Mouse (Mus musculus) left cerebral cortex, adult 8-10 months (tissue): ENCODE data around the gene Ccdc120. TPM values are rescaled to one million over a fixed set of nuclear protein-coding genes. Genes with fewer than 3 reads are reported as not detected.
A peak's percentile ranks its signal among the peaks of the same experiment; 100 is the strongest.
"Not testable (repeated sequence)": the region's sequence is repeated elsewhere in the genome, so short reads cannot be mapped to it uniquely, and the experiment has no call there.

Source experiments
- DNase-seq, 2 experiments: peaks; one replicate each; pipeline ENCODE4 v3.0.0; 2022; ENCODE audit warnings: low spot score in 2 of 2
- total RNA-seq, 4 experiments: library from RNA; stranded (reverse); gene quantifications; 2 replicates each; pipeline ENCODE4 v1.2.4; 2022

Gene Ccdc120
- total RNA-seq, 4 experiments from 2014 or later: 15.7 to 26.0 (median 17.6) TPM

DNA sequence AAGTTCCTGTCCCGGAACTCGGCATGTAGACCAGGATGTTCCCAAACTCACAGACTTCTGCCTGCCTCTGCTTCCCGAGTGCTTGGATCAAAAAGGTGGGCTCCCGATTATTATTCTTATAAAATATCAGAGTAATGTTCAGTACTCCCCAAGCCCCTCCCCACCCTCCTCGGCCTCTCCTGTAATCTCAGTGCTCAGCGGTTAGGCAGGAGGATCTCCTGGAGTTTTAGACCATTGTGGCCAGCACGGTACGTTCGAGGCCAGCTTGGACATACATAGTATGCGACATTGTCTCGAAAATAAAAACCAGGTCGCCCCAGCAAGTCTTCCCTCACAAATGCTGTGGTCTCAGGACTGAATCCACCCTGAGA, 37.0 kb downstream of the Ccdc120 start:
- not testable (repeated sequence) for DNase-seq

DNA sequence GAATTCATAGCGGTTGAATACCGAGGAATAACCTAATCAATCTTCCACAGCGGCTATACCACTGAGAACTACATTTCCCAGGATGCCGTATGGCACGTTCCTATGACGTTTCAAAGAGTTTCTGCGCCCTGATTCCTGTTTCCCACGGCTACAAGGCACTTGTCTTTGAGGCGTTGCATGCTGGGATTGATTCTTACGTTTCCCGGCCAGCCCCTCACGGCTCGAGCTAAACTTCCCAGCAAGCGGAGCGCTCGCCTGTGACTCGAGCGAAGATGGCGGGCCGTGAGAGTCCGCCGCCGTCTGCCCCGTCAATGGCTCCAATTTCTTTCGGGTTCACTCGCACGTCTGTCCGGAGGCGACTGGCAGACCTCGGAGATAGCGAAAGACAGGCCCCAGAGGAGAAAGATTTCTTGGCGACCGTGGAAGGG, 53.7 kb downstream of the Ccdc120 start, which contains the start of gene Gpkow:
Gene Gpkow, plus strand, starts transcription at position 178 of the 428 bp plus-strand sequence.
- peak; percentile 49 to 86 for DNase-seq

GRCm38 (mm10) chrX:7696520-7696919, 54.2 kb downstream of the Ccdc120 start:
- no peak for DNase-seq

GRCm38 (mm10) chrX:7692862-7693261, 57.8 kb downstream of the Ccdc120 start:
- DNase-seq: no peak

GRCm38 (mm10) chrX:7690486-7690885, 60.2 kb downstream of the Ccdc120 start:
- DNase-seq: no peak

GRCm38 (mm10) chrX:7688321-7688720, 62.4 kb downstream of the Ccdc120 start:
- DNase-seq: no peak

Other genes starting within 250 kb of the Ccdc120 start
- gene Foxp3, start 177.3 kb downstream of the Ccdc120 start, total RNA-seq: under 1 TPM in 1 of 4 experiments, not detected in 3; 0.18 TPM
- gene Ppp1r3f, start 176.6 kb downstream of the Ccdc120 start, total RNA-seq: 10 to 100 TPM; 21.4 to 30.0 (median 22.8) TPM
- 10 to 100 TPM; 25.5 to 31.1 (median 29.7) TPM for gene Ccdc22, start 145.4 kb downstream of the Ccdc120 start, total RNA-seq
- gene Cacna1f, start 143.8 kb downstream of the Ccdc120 start, total RNA-seq: under 1 TPM in 3 of 4 experiments, not detected in 1; 0.07 to 0.14 (median 0.11) TPM
- gene Syp, start 112.4 kb downstream of the Ccdc120 start, total RNA-seq: 1,000 to 10,000 TPM; 1,778 to 2,065 (median 1,954) TPM
- 1 to 10 TPM; 1.7 to 2.9 (median 2.6) TPM for gene Prickle3, start 93.6 kb downstream of the Ccdc120 start, total RNA-seq
- gene Plp2, start 79.5 kb downstream of the Ccdc120 start, total RNA-seq: 10 to 100 TPM in 2 of 4 experiments, 1 to 10 TPM in 2; 6.3 to 11.0 (median 10.2) TPM
- gene Magix, start 69.7 kb downstream of the Ccdc120 start, total RNA-seq: under 1 TPM in 3 of 4 experiments, not detected in 1; 0.26 to 0.46 (median 0.26) TPM
- gene Gpkow, start 53.8 kb downstream of the Ccdc120 start, total RNA-seq: 10 to 100 TPM; 32.9 to 36.4 (median 33.5) TPM
- gene Wdr45, start 36.6 kb downstream of the Ccdc120 start, total RNA-seq: 10 to 100 TPM; 59.1 to 71.0 (median 67.8) TPM
- gene Gm45208, start 28.7 kb downstream of the Ccdc120 start, total RNA-seq: under 1 TPM in 1 of 4 experiments, not detected in 3; 0.74 TPM
- 100 to 1,000 TPM in 3 of 4 experiments, 10 to 100 TPM in 1; 93.3 to 107 (median 103) TPM for gene Praf2, start 22.5 kb downstream of the Ccdc120 start, total RNA-seq
- gene Tfe3, start 11.7 kb upstream of the Ccdc120 start, total RNA-seq: 10 to 100 TPM; 34.5 to 36.0 (median 35.1) TPM
- 100 to 1,000 TPM; 106 to 111 (median 107) TPM for gene Gripap1, start 38.9 kb upstream of the Ccdc120 start, total RNA-seq
- 10 to 100 TPM in 3 of 4 experiments, 1 to 10 TPM in 1; 7.6 to 10.9 (median 10.4) TPM for gene Kcnd1, start 71.4 kb upstream of the Ccdc120 start, total RNA-seq
- 10 to 100 TPM; 76.2 to 84.7 (median 78.7) TPM for gene Otud5, start 90.5 kb upstream of the Ccdc120 start, total RNA-seq
- gene Pim2, start 127.4 kb upstream of the Ccdc120 start, total RNA-seq: 10 to 100 TPM; 45.5 to 49.9 (median 46.2) TPM
- 10 to 100 TPM; 28.2 to 47.5 (median 42.3) TPM for gene Slc35a2, start 133.1 kb upstream of the Ccdc120 start, total RNA-seq
- 10 to 100 TPM; 79.2 to 89.9 (median 84.2) TPM for gene Pqbp1, start 148.4 kb upstream of the Ccdc120 start, total RNA-seq
- gene Timm17b, start 148.5 kb upstream of the Ccdc120 start, total RNA-seq: 10 to 100 TPM; 22.9 to 33.3 (median 29.3) TPM
- not detected for gene Gm10491, start 156.9 kb upstream of the Ccdc120 start, total RNA-seq
- gene Gm10490, start 158.6 kb upstream of the Ccdc120 start, total RNA-seq: 1 to 10 TPM in 1 of 4 experiments, not detected in 3; 1.4 TPM
- gene Pcsk1n, start 168.9 kb upstream of the Ccdc120 start, total RNA-seq: 100 to 1,000 TPM; 412 to 461 (median 441) TPM
- not detected for gene Eras, start 177.7 kb upstream of the Ccdc120 start, total RNA-seq
- gene Hdac6, start 197.0 kb upstream of the Ccdc120 start, total RNA-seq: 10 to 100 TPM; 45.1 to 52.4 (median 46.9) TPM
- gene Gata1, start 227.2 kb upstream of the Ccdc120 start, total RNA-seq: not detected